Comparison of ENCODE assay signal across 1 mouse cellular context in the genomic region with DNA sequence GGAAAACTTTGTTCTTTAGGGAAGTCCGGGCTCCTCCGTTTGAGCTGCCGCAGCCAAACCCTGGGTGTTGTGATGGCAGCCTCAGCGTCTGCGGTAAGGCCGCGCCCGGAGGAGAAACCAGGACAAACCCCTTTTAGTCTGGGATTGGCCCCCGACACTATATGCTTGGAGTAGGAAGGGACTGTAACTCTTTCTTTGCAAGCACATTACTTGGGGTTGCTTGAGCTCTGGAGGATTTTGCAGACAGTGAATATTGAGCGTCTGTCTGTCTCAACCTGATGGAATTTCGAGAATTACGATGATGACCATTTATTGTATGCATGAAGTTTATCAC.
TF ChIP-seq lines count a peak whose summit lies in the region.

No protein-coding gene starts in this region.

TF ChIP-seq in MEL, 35 proteins besides CTCF, POLR2A, EP300 and RAD21:
- no peak for TF ChIP-seq USF2 (IDR thresholded peaks at IDR 0.05; ENCODE audit: borderline replicate concordance in 1 of 2, insufficient read depth in 1 of 2, low read depth in 1 of 2, low read length in 2 of 2)
- TF ChIP-seq UBTF (IDR thresholded peaks at IDR 0.05; ENCODE audit: borderline replicate concordance, insufficient read depth, low read depth, low read length): 0 out of 2 replicates have a peak, but pooled peaks have one; percentile 65
- TF ChIP-seq TAL1 (IDR thresholded peaks at IDR 0.05; ENCODE audit: low read length): no peak
- no peak for TF ChIP-seq TBP (IDR thresholded peaks at IDR 0.05; ENCODE audit: low read depth, low read length)
